Mouse (Mus musculus): Measurements from ENCODE around the gene Tnnt1. TPM values are rescaled to one million over a fixed set of nuclear protein-coding genes. Genes with fewer than 3 reads are reported as not detected.

Gene Tnnt1
- polyA plus RNA-seq, 1 experiment from 2014 or later: 229 TPM

DNA sequence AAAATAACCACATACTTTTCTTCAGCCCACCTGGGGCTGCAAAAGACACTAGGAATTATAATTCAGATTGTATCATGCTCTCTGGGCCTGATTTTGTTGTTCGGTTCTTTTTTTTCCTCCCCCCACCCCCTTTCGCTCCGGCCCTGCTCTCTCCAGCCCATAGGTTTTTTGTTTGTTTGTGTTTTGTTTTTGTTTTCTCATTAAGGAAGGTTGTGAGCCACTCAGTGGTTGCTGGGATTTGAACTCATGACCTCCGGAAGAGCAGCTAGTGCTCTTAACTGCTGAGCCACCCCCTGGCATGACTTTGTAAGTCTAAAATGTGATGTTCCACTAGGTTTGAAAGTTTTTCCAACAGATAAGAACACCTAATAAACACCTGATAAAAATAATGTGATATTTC, 13.1 kb downstream of the Tnnt1 start:
- H3K36me3 ChIP-seq: 0 out of 2 replicates have a peak, but pooled peaks cover 2% of the 10 kb centered on the region
- H3K9ac ChIP-seq: no peak overlapping the region
- H3K9me3 ChIP-seq: no peaks in the 10 kb centered on the region
- H3K27me3 ChIP-seq: no peaks in the 10 kb centered on the region
- WGBS: 80% methylated on average over 4 of the region's 4 CpGs
- no peak overlapping the region for H3K4me2 ChIP-seq
- peak overlapping the region; percentile 50; the same call in 1 of the 2 replicates for H3K27ac ChIP-seq
- peaks cover 27% of the 10 kb centered on the region for H3K4me1 ChIP-seq
- H3K4me3 ChIP-seq: no peak overlapping the region
- ATAC-seq (ENCODE audit: insufficient number of reproducible peaks, low FRiP score, low TSS enrichment, low read depth): no peak

DNA sequence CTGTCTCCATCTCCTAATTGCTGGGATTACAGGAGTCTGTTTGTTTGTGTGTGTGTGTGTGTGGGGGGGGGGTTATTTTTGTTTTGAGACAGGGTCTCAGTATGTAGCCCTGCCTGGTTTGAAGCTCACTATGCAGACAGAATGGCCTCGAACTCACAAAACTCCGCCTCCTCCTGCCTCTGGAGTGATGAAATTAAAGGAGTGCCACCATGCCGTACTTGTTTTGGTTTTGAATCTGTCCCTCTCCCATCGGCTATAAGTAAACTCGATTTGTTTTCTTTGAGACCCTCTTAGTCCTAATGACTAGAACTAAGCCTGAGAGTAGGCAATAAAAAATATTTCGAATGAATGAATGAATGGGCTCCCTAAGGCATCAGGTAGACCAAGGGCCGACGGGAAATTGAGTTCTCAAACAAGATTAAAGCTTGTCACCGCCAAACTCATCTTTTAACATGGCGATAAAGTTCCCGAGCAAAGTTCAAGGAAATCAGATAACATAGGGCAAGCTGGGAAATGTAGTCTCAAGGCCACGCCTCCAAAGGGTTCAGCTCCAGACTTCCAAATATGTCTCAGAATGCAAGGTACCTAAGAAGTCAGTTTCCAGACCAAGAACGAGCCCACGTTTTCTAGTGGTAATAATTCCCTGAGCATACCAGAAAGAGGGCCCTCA, 13.6 kb downstream of the Tnnt1 start:
- ATAC-seq (ENCODE audit: insufficient number of reproducible peaks, low FRiP score, low TSS enrichment, low read depth): no peak
- 9% methylated on average over 14 of the region's 14 CpGs for WGBS
- peak overlapping the region; percentile 50 for H3K27ac ChIP-seq
- H3K36me3 ChIP-seq: 0 out of 2 replicates have a peak, but pooled peaks cover 2% of the 10 kb centered on the region
- peaks cover 29% of the 10 kb centered on the region for H3K4me1 ChIP-seq
- peak overlapping the region; percentile 88 for H3K4me3 ChIP-seq
- H3K9me3 ChIP-seq: no peaks in the 10 kb centered on the region
- H3K27me3 ChIP-seq: no peaks in the 10 kb centered on the region
- no peak overlapping the region for H3K9ac ChIP-seq
- peak overlapping the region; percentile 67 for H3K4me2 ChIP-seq

DNA sequence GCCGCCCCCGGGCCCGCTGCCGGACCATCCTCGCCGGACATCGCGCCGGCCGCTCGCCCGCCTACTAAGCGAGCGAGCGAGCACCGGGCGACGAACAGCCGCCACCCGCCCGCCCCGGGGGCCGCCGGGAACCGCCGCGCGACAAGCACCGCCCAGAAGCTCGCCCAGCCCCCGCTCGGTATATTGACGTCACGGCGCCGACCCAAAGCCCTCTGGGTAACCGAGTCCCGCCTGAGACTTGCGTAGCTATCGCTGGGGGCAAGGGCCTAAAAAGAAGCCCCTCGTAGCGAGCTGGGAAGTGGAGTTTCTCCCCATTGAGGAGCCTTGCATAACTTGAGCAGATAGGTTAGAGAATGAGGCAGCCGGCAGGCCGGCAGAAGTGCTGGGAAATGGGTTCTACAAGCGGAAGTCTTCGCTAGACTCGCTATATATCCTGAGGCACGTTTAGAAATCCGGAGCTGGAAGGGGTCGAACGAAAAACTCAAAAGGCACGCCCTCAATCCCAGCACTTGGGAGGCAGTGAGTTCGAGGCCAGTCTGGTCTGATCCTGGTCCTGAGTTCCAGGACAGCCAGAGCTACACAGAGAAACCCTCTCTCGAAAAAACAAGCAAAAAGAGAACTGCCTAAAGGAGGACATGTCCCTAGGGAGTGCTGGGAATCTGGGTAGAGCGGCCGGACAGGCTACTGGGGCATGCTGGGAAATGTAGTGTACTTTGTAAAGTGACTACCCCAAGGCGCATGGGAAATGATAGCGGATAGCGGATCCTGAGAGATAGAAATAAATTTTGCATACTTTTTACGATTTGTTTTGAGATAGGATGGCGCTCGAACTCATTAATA, 14.4 kb downstream of the Tnnt1 start, which contains the start of gene Ppp1r12c:
Gene Ppp1r12c (minus strand): TSS at position 123 of the 840 bp plus-strand sequence.
- H3K27me3 ChIP-seq: no peaks in the 10 kb centered on the region
- under 1% methylated on average over 61 of the region's 62 CpGs for WGBS
- H3K9me3 ChIP-seq: no peaks in the 10 kb centered on the region
- ATAC-seq (ENCODE audit: insufficient number of reproducible peaks, low FRiP score, low TSS enrichment, low read depth): peak; percentile 88
- H3K4me1 ChIP-seq: peaks cover 29% of the 10 kb centered on the region
- H3K36me3 ChIP-seq: peaks cover 8% of the 10 kb centered on the region; the same call in 1 of the 2 replicates
- peak within 1 kb of the TSS; percentile 67 for H3K4me2 ChIP-seq
- peak within 1 kb of the TSS; percentile 88 for H3K4me3 ChIP-seq
- H3K9ac ChIP-seq: peak within 1 kb of the TSS; percentile 86
- H3K27ac ChIP-seq: peak within 1 kb of the TSS; percentile 88

DNA sequence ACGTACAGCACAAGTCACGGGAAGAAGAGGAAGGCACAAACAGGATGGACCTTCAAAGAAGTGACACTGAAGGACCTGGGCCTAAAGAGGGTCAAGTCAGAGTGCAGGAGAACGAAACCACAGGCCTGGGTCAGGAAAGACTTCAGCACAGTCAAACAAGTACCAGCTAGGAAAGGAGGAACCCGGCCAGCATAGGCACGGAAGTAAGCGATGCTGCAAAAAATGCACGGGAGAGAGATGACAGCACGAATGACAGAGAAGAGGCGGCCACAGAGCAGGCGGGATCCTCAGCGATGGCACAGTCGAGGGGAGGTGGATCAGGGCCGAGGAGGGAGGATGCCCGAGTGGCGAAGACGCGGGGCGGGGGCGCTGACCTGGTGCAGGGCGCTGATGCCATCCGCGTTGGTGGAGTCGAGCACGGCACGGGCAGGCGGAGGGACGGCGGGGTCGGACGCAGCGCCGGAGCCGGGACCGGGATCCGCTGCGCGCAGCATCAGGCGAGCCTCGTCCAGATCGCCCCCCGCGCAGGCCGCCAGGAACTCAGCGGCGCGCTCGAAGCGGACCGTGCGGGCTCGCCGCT, 15.2 kb downstream of the Tnnt1 start:
- H3K9me3 ChIP-seq: no peaks in the 10 kb centered on the region
- H3K27me3 ChIP-seq: no peaks in the 10 kb centered on the region
- peak overlapping the region; percentile 88 for H3K4me3 ChIP-seq
- peaks cover 16% of the 10 kb centered on the region; the same call in 1 of the 2 replicates for H3K36me3 ChIP-seq
- peaks cover 29% of the 10 kb centered on the region for H3K4me1 ChIP-seq
- H3K9ac ChIP-seq: peak overlapping the region; percentile 86
- H3K27ac ChIP-seq: peak overlapping the region; percentile 88
- H3K4me2 ChIP-seq: peak overlapping the region; percentile 67
- 0 out of 2 replicates have a peak, but pooled peaks have one; percentile 12 for ATAC-seq (ENCODE audit: insufficient number of reproducible peaks, low FRiP score, low TSS enrichment, low read depth)
- under 1% methylated on average over 51 of the region's 52 CpGs for WGBS

DNA sequence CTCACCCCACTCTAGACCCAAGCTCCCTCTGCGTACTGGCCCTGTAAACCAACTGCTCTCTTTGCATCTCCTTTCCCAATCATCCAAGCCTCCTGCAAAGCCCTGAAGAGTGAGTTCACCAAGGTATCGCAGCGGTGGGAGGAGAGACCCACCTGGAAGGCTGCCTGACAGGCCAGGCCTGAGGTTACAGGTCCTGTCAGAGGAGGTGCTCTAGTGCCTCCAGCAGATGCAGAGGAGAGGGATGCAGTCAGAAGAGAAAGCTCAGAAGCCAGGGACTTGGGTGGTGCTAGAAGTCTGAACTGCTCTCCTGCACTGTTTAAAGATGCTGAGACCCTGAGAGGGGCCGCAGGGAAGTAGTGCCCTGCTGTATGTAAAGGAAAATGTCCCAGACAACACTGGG, 17.1 kb downstream of the Tnnt1 start:
- Histone ChIP-seq H3K4me2 (peak overlapping the region; percentile 67; the same call in 1 of the 2 replicates), H3K9me3 (no peaks in the 10 kb centered on the region), H3K27me3 (no peaks in the 10 kb centered on the region), H3K9ac (0 out of 2 replicates have a peak overlapping the region, but pooled peaks have one; percentile 10), H3K36me3 (peaks cover 28% of the 10 kb centered on the region), H3K4me1 (peaks cover 29% of the 10 kb centered on the region), H3K27ac (peak overlapping the region; percentile 48), H3K4me3 (peak overlapping the region; percentile 5; the same call in 1 of the 2 replicates)
- 86% methylated on average over 4 of the region's 4 CpGs for WGBS
- ATAC-seq (ENCODE audit: insufficient number of reproducible peaks, low FRiP score, low TSS enrichment, low read depth): no peak

DNA sequence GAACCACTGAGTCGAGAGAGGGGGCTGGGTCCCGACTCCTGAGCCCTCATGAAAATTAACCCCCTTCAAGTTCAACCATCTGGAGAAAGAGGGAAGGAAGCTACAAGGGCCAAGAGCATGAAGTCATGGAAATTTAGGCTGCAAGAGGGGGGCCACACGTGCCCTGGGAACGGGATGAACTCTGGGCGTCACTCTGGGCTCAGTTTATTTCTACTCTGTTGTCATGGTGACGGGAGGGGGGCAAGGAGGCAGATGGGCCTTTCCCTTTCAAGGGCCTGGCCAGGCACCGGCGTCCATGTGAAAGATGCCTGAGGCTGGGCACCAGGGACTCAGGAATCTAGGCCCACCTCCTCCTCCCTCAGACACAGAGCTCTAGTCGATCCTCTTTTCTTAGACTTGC, 17.9 kb downstream of the Tnnt1 start:
- 14% methylated on average over 9 of the region's 9 CpGs for WGBS
- Histone ChIP-seq H3K4me3 (no peak overlapping the region), H3K27me3 (no peaks in the 10 kb centered on the region), H3K4me2 (peak overlapping the region; percentile 17), H3K36me3 (peaks cover 29% of the 10 kb centered on the region), H3K27ac (peak overlapping the region; percentile 48; the same call in 1 of the 2 replicates), H3K9ac (no peak overlapping the region), H3K4me1 (peaks cover 29% of the 10 kb centered on the region), H3K9me3 (no peaks in the 10 kb centered on the region)
- ATAC-seq (ENCODE audit: insufficient number of reproducible peaks, low FRiP score, low TSS enrichment, low read depth): peak; percentile 61

DNA sequence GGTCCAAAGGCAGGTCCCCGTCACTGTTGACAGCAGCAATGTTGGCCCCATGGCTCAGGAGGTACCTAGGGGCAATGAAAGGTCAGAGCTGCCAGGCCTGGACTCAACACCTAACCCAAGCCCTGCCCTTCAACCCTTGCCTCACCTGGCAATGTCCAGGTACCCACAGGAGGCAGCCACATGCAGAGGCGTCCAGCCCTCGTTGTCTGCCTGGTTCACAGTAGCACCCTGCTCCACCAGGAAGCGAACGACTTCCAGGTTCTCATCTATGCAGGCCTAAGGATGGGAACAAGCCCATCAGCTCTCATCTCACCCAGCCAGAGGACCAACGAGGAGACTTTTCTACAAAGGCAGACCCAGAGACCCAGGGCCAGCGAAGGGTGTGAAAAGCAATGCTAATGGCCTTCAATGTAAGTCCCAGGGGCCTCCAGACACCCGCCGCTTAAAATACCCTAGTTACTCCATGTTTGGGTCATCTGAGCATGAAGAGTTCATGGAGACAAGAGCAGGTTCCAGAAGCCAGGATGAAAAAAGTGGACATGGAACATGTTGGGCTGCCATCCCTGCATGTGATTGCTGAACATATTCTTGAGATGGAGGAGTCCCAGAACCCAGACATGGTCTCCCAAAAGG, 18.8 kb downstream of the Tnnt1 start:
- Histone ChIP-seq H3K4me1 (peaks cover 37% of the 10 kb centered on the region), H3K9me3 (no peaks in the 10 kb centered on the region), H3K27me3 (no peaks in the 10 kb centered on the region), H3K9ac (no peak overlapping the region), H3K36me3 (peaks cover 36% of the 10 kb centered on the region), H3K27ac (no peak overlapping the region), H3K4me3 (no peak overlapping the region), H3K4me2 (no peak overlapping the region)
- no peak for ATAC-seq (ENCODE audit: insufficient number of reproducible peaks, low FRiP score, low TSS enrichment, low read depth)
- 89% methylated on average over 9 of the region's 9 CpGs for WGBS

DNA sequence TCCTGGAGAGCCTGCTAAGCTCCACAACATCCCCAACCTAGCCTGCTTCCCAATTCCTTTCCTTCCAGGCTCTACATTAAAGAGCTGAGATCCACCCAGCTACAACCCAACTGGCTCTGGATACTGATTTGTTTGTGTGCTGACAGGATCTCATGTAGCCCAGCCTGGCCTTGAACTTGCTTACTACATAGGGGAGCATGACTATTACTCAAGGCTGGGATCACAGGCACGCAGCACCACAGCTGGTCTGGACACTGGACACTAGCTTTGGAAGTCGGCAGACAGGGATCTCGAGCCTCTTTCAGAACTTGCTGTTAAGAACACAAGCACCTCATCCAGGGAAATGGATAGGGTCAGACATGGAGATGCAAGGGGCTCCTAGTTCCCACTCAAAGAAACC, 19.7 kb downstream of the Tnnt1 start:
- H3K27ac ChIP-seq: no peak overlapping the region
- H3K4me3 ChIP-seq: no peak overlapping the region
- H3K36me3 ChIP-seq: peaks cover 36% of the 10 kb centered on the region
- no peaks in the 10 kb centered on the region for H3K9me3 ChIP-seq
- no peaks in the 10 kb centered on the region for H3K27me3 ChIP-seq
- peaks cover 39% of the 10 kb centered on the region for H3K4me1 ChIP-seq
- no peak overlapping the region for H3K9ac ChIP-seq
- no peak for ATAC-seq (ENCODE audit: insufficient number of reproducible peaks, low FRiP score, low TSS enrichment, low read depth)
- 95% methylated on average over 3 of the region's 3 CpGs for WGBS
- H3K4me2 ChIP-seq: no peak overlapping the region

DNA sequence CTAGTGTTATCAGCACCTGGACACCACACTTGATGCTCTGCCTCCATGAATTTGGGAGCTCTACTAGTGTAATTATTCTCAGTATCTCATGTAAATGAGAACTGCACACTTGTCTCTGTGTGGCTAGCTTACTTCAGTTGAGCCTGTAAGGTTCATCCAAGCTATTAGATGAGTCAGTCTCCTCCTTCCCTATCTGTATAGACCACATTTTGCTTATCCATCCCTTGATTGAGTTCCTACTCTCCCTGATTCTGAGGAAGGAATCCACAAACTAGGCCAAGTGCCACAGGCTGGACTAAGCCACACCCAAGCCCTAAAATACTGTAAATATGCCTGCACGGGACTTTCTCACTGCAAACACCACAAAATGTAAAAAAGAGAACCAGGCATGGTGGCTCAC, 22.2 kb downstream of the Tnnt1 start:
- 73% methylated on average over 1 of the region's 1 CpGs for WGBS

DNA sequence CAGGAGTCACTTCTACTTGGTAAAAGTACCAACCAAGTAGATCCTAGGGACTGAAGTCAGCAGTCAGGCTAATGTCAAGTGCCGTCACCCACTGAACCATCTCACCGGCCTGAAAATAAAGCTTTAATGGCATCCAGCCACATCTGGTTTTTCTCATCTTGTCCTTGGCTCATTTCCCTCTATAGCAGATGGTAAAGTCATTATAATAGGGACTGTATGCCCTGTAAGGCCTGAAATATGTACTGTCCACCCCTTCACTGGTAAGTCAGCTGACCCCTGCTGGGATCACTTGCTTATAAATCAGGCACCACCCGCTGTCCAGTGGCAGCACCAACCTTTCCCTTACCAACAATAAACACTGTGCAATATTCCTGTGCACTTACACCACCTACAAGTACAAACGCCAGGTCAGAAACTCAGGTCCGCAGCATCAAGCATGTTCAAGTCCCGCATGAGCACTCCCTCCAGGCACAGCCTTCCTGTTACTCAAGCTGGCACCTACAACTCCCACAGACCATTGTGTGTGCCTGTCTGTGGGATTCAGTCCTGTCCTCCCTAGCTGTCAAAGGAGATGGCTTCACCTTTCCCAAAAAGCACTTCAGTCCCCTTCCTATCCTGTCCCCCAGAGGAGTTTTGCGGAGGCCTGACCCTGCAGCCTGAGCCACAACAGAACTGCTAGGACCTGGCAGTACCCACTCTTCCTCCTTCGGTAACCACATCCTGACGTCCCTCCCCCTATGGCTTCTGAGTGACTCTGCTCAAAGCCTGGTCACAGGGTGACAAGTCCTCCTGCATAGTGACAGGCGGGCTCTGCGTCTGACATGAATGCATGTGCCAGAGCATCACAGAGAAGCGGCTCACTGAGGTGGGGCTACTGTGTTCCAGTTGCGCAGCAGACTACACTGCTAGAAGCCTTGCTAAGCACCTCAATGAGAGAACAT, 23.6 kb downstream of the Tnnt1 start:
- no peak overlapping the region for H3K4me3 ChIP-seq
- H3K36me3 ChIP-seq: peaks cover 61% of the 10 kb centered on the region
- ATAC-seq (ENCODE audit: insufficient number of reproducible peaks, low FRiP score, low TSS enrichment, low read depth): no peak
- no peak overlapping the region for H3K4me2 ChIP-seq
- no peak overlapping the region for H3K27ac ChIP-seq
- WGBS: 74% methylated on average over 13 of the region's 13 CpGs
- H3K9me3 ChIP-seq: no peaks in the 10 kb centered on the region
- no peaks in the 10 kb centered on the region for H3K27me3 ChIP-seq
- no peak overlapping the region for H3K9ac ChIP-seq
- H3K4me1 ChIP-seq: peaks cover 15% of the 10 kb centered on the region

More for the DNA sequence above, 22.2 kb downstream of the Tnnt1 start:
- ATAC-seq (ENCODE audit: insufficient number of reproducible peaks, low FRiP score, low TSS enrichment, low read depth): no peak
- H3K4me3 ChIP-seq: no peak overlapping the region
- no peak overlapping the region for H3K9ac ChIP-seq
- peaks cover 25% of the 10 kb centered on the region for H3K4me1 ChIP-seq
- H3K27ac ChIP-seq: no peak overlapping the region
- no peak overlapping the region for H3K4me2 ChIP-seq
- peaks cover 49% of the 10 kb centered on the region for H3K36me3 ChIP-seq
- H3K27me3 ChIP-seq: no peaks in the 10 kb centered on the region
- H3K9me3 ChIP-seq: no peaks in the 10 kb centered on the region
